ENCODE assay signal across 16 mouse cellular contexts in genomic region chr5:123654937-123655336, GRCm38 (mm10). TPM values are rescaled to one million over a fixed set of nuclear protein-coding genes. Genes with fewer than 3 reads are reported as not detected.
DNase-seq lines count a peak whose midpoint lies in the region; ATAC-seq and TF ChIP-seq lines count a peak whose summit lies in the region.
"Had no signal": no experiment of that assay in that cellular context is flagged by ENCODE, and none has a peak within 500 bp of the region (broad histone marks: within the 10 kb centered on the region; RNA-seq: fewer than 3 reads in every experiment).

No protein-coding gene starts in this region.

- H3K4me3 ChIP-seq in heart, embryonic 12.5 days: no peak overlapping the region
- no peak overlapping the region for H3K4me3 ChIP-seq in lung, embryonic 16.5 days (ENCODE audit: low read length)
- H3K4me3 ChIP-seq in liver, postnatal 0 days (ENCODE audit: low read depth, low read length): no peak overlapping the region
- H3K4me3 ChIP-seq: forebrain, embryonic 13.5 days had no signal

- no peak for ATAC-seq in heart, embryonic 12.5 days (ENCODE audit: insufficient number of reproducible peaks, low FRiP score)
- ATAC-seq in lung, embryonic 16.5 days (ENCODE audit: low read depth): peak; percentile 43; the same call in 1 of the 2 replicates
- peak; percentile 68 for ATAC-seq in liver, postnatal 0 days
- ATAC-seq: forebrain, embryonic 13.5 days; hindbrain, postnatal 0 days; midbrain, embryonic 16.5 days had no signal

- intact Hi-C loops in heart, postnatal 14 days (cut with DNase I): loop anchor here (5.0 kb wide), 1 partner anchor 42 kb away; no protein-coding TSS in a partner anchor

- TF ChIP-seq EP300 in liver, postnatal 0 days (IDR thresholded peaks at IDR 0.05; ENCODE audit: low read depth): peak; percentile 63

- H3K4me2 ChIP-seq in heart, embryonic 12.5 days: no peak overlapping the region
- H3K4me2 ChIP-seq in lung, embryonic 16.5 days (ENCODE audit: low read depth, low read length): no peak overlapping the region
- no peak overlapping the region for H3K4me2 ChIP-seq in liver, postnatal 0 days (ENCODE audit: low read depth, low read length)
- H3K4me2 ChIP-seq: forebrain, embryonic 13.5 days had no signal

- no peaks in the 10 kb centered on the region for H3K27me3 ChIP-seq in heart, embryonic 12.5 days (replicated peaks)
- H3K27me3 ChIP-seq in lung, embryonic 16.5 days (ENCODE audit: control insufficient read depth, insufficient read depth, low read depth, low read length): no peaks in the 10 kb centered on the region
- H3K27me3 ChIP-seq in liver, postnatal 0 days (ENCODE audit: insufficient read depth, low read length): no peaks in the 10 kb centered on the region
- H3K27me3 ChIP-seq: forebrain, embryonic 13.5 days had no signal

- TF ChIP-seq CTCF in liver, postnatal 0 days (IDR thresholded peaks at IDR 0.05; ENCODE audit: low read depth): no peak

- H3K27ac ChIP-seq in heart, embryonic 12.5 days (ENCODE audit: poor library complexity, severe bottlenecking): peak overlapping the region; percentile 44; the same call in 1 of the 2 replicates
- peak overlapping the region; percentile 33 for H3K27ac ChIP-seq in lung, embryonic 16.5 days (ENCODE audit: low read length)
- no peak overlapping the region for H3K27ac ChIP-seq in liver, postnatal 0 days (ENCODE audit: low read depth)
- H3K27ac ChIP-seq: forebrain, embryonic 13.5 days; hindbrain, postnatal 0 days had no signal

- 52% methylated on average over 5 of the region's 5 CpGs for WGBS in heart, embryonic 12.5 days
- 62% methylated on average over 5 of the region's 5 CpGs for WGBS in lung, embryonic 16.5 days
- 42% methylated on average over 5 of the region's 5 CpGs for WGBS in liver, postnatal 0 days (ENCODE audit: insufficient replicate concordance)

- no peak for DNase-seq in heart, postnatal 14 days
- no peak for DNase-seq in lung, postnatal 14 days
- peak; percentile 45 for DNase-seq in R1 (ENCODE audit: low read depth, low spot score)
- no peak for DNase-seq in liver, postnatal 0 days
- no peak for DNase-seq in cerebellum, adult 11 months
- DNase-seq: adrenal gland, postnatal 14 days; cerebellum, adult 9-10 months; kidney, adult 2 months; kidney, postnatal 4 days; right cerebral cortex, postnatal 4 days had no signal

- no peaks in the 10 kb centered on the region for H3K9me3 ChIP-seq in heart, embryonic 12.5 days (replicated peaks)
- no peaks in the 10 kb centered on the region for H3K9me3 ChIP-seq in lung, embryonic 16.5 days (ENCODE audit: control insufficient read depth, low read length)
- H3K9me3 ChIP-seq in liver, postnatal 0 days (ENCODE audit: low read length): no peaks in the 10 kb centered on the region
- H3K9me3 ChIP-seq: forebrain, embryonic 13.5 days; G1E had no signal

- peaks cover 34% of the 10 kb centered on the region for H3K4me1 ChIP-seq in heart, embryonic 12.5 days (replicated peaks)
- peaks cover 6% of the 10 kb centered on the region for H3K4me1 ChIP-seq in lung, embryonic 16.5 days (replicated peaks; ENCODE audit: control insufficient read depth, insufficient read depth, low read length)
- H3K4me1 ChIP-seq in liver, postnatal 0 days (ENCODE audit: insufficient read depth): peaks cover 5% of the 10 kb centered on the region; the same call in 1 of the 2 replicates

- H3K36me3 ChIP-seq in heart, embryonic 12.5 days: peaks cover 42% of the 10 kb centered on the region
- H3K36me3 ChIP-seq in lung, embryonic 16.5 days (ENCODE audit: control insufficient read depth, insufficient read depth, low read length): 0 out of 2 replicates have a peak, but pooled peaks cover 2% of the 10 kb centered on the region
- peaks cover 16% of the 10 kb centered on the region; the same call in 1 of the 2 replicates for H3K36me3 ChIP-seq in liver, postnatal 0 days (replicated peaks; ENCODE audit: insufficient read depth, low read length)

- H3K9ac ChIP-seq in heart, embryonic 12.5 days: no peak overlapping the region
- no peak overlapping the region for H3K9ac ChIP-seq in lung, embryonic 16.5 days (ENCODE audit: low read length)
- H3K9ac ChIP-seq in liver, postnatal 0 days (replicated peaks): no peak overlapping the region
- H3K9ac ChIP-seq: forebrain, embryonic 13.5 days had no signal

RNA-seq across cellular contexts. Expression of gene Clip1, which starts 29.5 kb away (rescaled TPM):
- 62.3 and 65.2 TPM in 2 replicates for polyA plus RNA-seq in heart, embryonic 12.5 days (2016; fragmentation: Nextera tagmentation; extraction: Ambion mirVana)
- 100 to 1,000 TPM; 118 to 125 TPM for total RNA-seq in heart, postnatal 14 days (2021)
- 35.7 and 37.9 TPM in 2 replicates for polyA plus RNA-seq in lung, embryonic 16.5 days (2015; fragmentation: Nextera tagmentation; extraction: Ambion mirVana)
- 10.1 and 12.2 TPM in 2 replicates for polyA plus RNA-seq in liver, postnatal 0 days (2015; fragmentation: Nextera tagmentation; extraction: Ambion mirVana)
